Mouse (Mus musculus): ENCODE measurements around the gene St6gal1.
A peak's percentile ranks its signal among the peaks of the same experiment; 100 is the strongest.

Gene St6gal1

DNA sequence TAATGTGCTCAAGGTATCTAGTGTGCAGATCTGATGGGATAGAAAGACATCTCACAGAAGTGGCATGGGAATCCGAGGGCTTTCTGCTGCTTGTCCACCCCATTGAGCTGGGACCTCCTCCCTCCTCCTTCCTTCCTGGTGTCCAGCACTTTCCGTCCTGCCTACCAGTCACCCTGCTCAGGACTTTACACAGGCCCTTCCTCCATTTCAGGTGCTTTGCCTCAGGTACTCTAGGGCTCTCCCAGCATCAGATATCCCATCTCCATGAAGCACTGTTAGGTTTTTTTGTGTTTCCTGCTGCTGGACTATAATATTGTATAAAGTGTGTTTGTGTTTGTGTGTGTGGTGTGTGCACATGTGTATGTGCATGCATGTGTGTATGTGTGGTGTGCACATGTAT lies 51.1 kb downstream of the St6gal1 start:
- DNase-seq: peak; percentile 73

DNA sequence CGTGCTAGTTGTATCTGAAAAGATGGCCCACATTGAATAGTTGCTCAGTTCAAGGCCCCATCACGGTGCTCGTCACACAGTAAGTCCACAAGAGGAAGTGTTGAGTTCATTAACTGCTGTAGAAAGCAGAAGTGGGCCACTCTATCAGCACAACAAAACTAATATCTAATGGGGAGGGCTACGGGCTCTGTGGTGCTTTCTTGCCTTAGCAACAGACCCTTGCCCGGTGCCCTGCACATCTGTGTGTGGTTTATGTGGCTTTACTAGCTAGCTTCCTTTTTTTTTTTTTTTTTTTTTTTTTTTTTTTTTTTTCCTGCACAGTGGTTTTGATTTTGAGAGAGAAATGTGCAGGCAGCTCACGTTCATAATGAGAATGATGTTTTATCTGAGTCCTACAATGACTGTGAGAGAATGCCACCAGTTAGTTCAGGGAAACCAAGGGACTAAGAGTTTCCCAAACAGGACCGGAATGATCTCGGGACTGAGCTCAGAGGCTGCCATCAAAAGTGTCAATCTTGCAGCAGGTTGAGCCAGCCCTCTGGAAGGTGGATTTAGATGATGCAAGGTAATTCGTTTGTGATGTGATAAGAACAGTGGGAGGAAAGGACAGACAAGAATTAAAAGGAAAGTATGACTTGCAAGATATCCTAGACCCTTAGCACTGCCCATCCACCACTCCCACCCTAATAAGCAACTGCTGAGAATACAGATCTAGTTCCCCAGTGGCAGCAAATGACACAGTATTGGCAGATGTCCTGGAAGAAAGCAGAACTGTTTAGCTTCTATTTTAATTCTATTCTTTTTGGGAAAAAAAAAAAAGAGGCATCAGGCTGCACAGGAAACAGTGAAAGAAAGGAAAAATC lies 55.6 kb downstream of the St6gal1 start:
- DNase-seq: peak; percentile 98

DNA sequence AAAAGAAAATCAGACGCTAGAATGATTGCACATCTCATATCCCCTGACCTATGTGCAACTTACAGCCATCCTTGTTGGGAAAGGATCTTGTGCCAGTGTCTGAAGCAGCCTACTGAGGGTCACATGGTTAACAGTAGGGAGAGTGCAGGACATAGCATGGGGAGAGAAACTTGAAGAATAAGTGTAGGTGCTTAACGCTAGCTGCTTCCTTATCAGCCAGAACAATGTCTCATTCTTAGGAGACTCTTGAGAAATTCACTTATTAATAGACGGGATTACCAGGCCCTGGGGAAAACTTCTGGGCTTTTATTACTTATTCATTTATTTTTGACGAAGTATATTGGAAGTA lies 56.2 kb downstream of the St6gal1 start:
- no peak for DNase-seq

DNA sequence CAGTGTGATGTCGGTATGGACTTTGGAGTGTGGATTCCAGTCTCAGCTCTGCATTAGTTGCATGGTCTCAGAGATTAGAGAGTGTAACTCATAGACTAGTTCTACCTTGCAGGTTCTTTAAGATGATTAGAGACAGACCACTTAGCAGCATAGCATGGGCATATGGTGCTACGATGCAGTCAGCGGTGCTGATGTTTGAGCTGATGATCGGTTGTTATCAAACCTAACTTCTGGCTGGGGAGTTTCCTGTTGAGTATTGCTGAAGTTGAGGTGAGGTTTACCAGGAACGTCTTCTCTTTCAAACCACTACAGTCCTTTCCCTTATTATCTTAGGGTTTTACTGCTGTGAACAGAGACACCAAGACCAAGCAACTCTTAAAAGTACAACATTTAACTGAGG lies 57.7 kb downstream of the St6gal1 start:
- peak; percentile 61 for DNase-seq

DNA sequence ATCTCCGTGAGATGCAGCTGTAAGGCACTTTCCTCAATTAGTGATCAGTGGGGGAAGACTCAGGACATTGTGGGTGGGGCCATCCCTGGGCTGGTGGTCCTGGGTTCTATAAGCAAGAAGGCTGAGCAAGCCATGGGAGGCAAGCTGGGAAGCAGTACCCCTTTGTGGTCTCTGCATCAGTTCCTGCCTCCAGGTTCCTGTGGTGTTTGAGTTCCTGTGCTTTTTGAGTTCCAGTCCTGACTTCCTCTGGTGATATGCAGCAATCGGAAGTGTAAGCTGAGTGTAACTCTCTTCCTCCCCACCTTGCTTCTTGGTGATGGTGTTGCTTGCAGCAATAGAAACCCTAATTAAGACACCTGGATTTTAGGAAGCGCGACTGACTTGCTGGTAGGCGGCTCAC lies 58.4 kb downstream of the St6gal1 start:
- DNase-seq: peak; percentile 72

DNA sequence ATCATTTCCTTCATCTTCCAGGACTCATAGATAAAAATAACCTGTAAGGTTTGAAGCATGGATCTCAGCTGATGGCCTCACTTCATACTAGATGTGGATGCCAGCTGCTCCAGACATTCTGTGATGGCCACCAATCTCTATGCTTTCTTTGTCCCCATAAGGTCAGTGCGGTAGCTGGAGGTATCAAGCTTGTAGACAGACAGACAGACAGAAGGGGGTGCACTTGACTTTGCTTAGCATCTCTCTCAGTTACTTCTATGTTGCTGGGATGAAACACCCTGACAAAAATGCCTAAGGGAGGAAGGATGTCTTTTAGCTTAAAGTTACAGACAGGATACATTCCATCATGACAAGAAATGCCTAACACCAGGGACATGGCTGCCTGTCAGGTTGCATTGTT lies 59.1 kb downstream of the St6gal1 start:
- peak; percentile 74 for DNase-seq

DNA sequence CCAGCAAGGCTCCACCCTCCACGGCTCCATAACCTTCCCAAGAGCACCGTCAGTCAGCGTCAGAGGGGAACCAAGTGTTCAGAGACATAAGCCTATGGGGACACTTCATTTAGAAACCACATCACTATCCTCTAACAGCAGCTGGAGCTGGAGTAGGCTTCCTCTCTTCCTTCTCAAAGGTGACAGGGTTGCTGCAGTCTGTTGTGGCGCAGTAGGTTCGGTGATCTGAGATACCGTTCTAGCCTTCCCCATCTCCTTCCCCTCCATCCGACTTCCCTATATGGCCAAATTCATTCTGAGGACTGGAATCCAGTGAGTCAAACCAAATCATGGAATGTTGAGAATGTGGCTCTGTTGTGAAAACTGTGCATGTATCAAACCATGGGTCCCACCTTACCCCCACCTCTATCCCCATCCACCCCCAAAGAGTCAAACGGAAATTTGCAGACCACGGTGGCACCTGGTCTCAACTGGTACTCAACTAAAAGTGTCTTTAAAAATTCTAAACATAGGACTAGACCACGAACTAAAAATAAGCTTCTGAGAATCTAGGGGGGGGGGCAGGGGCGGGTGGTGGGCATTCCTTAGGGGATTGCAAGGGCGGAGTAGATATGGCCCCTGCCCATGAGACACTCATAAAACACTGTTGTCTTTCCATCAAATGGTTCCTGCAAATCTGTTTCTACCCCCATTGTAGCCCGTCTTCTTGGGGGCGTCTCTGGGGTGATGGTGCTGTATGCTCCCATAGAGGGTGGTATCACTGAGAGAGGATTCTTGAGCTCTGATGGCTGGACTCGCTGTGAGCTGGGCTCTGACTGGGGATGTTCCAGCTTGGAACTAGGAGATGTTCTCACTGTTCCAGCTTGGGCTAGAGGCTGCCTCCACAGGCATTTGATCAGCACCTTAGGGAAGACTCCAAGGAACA lies 60.2 kb downstream of the St6gal1 start:
- peak; percentile 86 for DNase-seq

DNA sequence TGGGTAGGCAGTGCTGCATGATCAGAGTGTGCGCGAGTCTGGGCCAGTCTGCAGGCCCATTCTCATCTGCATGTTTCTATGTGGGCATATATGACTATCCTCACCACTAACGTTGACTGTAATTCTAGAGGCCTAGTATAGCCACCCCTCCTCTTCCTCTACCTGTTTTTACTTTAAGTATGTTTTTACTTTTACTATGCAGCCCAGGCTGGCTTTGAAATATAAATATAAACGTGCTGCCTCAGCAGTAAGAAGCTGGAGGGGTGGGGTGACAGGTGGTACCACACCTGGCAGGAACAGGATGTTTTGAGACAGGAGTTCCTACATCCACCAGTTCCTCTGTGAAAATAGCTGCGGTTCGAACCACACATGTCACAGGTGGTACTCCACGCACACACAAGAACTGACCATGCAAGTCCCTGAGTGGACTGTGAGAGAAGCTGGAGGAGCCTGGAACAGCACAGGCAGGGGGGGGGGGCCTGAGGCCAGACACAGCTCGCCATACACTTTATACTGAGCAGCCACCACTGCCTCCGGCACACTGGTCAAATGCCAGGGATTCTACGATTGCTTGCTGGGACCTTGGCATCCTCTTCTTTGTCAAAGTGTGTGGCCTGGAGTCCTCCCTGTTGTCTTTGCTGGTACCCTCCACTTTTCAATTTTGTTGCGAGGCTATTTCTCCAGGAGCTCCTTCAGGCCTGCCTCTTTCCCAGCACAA lies 62.0 kb downstream of the St6gal1 start:
- peak; percentile 90 for DNase-seq

DNA sequence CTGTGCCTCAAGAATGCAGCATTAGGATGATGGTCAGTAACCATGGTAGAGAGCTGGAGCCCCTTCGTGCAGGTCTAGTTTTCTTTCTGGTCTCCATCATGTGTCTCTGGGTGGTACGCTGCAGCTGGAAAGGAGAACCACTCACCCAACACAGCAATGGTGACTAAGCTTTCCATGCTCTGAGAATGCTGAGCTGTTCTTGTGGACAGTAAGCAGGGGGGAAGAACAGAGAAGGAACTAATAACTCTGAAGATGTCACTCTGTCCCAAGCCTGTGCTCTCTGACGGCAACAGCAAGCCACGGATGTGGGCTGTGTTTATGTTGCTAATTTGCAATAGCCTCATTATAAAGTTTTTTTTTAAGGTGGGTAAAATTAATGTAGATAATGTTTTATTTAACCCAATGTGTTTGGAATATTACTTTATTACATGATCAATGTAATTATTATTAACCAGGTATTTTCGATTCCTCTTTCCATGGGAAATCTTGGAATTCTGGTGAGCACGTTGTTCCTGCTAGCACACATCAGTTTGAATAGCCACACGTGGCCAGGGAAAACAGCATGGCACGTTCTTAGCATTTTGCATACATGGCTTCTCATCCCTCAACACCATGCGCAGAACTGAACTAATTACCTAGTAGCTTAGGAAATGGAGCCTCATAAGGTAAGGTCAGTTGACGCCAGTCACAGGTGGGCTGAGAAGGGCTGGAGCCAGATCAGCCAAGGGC lies 62.9 kb downstream of the St6gal1 start:
- DNase-seq: peak; percentile 96

DNA sequence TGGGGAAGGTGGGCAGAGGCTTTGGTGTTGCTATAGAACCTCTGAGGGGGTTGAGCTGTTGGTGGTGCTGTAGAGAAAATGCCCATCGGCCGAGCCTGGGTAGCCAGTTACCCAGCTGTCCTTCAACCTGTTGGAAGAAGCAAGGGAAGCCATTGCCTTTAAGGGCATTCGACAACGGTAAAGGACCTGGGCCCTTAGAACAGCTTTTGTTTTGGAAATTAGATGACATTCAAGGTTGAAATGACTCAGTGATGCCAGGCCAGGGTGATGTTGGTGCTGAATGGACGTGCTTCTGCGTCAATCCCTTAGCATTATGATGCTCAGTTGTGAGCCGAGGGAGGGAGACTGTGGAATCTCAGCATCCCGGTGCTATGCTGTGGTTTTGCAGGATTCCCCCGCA lies 63.6 kb downstream of the St6gal1 start:
- DNase-seq: peak; percentile 75

DNA sequence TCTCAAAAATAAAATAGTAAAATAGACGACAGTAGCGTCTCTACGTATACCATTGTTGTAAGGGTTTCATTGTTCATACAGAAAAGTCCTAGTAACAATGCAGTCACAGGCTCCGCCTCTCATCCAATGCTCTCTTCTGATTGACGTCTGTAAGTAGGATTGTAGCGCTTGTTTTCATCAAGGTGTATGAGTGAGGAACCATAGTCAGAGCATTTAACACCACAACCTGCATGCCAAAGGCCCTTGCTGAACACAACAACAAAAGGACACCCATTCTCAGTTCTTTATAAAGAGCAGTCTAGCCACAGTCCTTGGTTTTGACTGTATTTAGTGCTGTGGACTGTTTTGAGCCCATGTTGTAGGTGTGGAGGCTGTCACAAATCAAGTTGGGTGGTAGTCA lies 64.9 kb downstream of the St6gal1 start:
- DNase-seq: peak; percentile 62

DNA sequence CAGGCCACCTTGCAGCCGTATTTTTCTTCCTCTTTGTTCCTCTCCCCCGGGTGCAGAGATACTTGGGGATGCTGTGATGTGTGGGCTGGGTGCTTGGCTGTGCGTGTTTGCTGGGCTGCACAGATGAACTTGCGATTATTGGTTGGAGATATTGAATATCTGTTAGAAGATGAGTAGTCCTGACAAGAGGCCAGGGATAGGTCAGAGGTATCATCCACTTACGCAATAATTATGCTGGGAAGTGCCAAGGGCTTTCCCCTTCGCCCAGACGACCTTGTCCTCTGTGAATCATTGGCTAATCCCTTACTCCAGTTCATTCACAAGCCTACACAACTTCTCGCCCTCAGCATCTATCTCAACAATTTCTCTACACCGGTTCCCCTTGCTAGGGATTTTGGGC lies 65.6 kb downstream of the St6gal1 start:
- DNase-seq: peak; percentile 81

DNA sequence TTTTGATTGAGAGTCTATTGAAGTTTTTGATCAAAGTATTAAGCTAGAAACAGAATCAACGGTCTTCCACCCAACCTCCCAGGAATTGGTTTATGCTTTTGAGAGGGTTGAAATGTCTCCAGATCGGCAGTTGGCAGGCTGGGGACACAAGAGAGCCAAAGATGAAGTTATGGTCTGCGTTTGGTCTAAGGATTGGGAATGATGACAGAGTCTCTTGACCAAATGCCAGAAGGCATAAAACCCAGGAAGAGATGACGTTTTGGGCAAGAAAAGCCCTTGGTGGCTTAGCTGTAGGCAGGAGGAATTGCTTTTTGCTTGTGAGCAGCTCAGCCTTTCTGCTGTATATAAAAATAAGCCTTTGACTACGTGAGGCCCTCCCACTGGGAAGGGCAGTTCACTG lies 67.0 kb downstream of the St6gal1 start:
- peak; percentile 93 for DNase-seq

DNA sequence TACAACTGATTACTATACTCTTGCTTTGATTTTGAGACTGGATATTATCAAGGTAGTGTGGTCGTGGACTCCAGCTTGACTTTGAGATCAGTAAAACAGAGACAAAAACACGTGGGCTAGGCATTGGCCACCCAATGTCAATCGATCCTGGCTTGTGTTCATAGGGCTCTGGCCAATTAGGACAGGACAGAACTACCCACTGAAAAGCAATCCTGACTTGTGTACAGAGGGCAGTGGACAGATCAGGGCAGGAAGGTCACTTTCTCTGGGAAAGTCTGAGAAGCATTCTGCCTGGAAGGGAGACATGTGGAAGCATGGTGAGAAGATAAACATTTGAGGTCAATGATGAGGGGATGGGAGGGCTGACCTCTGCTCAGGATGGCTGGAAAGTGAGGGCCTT lies 69.7 kb downstream of the St6gal1 start:
- DNase-seq: peak; percentile 86

DNA sequence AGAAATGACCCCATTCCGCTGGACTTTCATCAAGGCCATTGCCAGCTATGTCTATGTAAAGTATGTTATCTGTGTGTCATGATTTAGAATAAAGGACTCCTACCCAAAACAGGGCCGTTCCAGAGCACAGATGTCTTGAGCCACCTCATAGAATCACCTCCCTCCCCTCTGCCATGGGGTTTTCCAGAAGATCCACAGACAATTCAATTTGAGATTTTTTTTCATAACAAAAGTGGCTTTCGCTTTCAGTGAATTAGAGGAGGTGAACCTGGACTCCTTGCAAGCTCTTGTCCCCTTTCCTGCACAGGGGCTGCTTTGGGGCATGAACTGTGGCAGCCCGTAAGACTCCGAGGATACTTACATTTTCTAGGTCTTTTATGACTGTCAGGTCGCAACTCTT lies 70.2 kb downstream of the St6gal1 start:
- DNase-seq: peak; percentile 44

DNA sequence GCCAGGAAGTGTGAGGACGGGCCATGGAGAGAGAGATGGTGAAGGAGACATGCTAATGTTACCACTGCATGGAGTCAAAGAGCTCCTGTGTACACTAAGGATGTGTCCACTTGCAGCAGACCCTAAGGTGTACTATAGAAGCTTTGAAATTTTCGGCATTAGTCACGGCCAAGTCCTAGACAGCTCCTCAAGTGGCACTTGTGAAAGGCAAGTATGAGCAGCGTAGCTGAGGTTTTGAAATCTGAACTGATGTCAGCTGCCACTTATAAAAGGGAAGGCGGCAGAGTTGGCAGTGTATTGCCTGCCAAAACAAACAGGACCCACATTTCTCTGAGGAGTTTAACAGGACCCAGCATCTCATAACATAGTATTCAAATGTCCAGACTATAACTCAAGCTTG lies 71.2 kb downstream of the St6gal1 start:
- DNase-seq: peak; percentile 74

DNA sequence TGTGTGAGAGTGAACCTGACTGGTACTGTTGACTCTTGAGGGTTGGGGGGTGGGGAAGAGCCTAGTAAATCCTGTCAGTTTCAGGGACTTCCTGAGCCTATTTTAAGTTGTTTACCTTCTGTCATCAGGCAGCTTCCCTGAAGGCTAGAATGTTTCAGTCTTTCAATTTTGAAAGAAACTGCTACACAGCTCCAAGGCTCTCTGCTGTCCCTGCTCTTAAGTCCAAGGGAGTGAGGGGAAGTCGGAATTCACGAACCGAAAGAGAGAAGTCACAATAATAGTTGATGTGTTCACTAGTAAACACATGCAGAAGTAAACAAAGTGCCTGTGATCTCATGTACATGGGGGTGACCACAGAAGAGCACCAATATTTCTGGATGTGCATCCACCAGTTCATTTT lies 72.2 kb downstream of the St6gal1 start:
- DNase-seq: peak; percentile 91

DNA sequence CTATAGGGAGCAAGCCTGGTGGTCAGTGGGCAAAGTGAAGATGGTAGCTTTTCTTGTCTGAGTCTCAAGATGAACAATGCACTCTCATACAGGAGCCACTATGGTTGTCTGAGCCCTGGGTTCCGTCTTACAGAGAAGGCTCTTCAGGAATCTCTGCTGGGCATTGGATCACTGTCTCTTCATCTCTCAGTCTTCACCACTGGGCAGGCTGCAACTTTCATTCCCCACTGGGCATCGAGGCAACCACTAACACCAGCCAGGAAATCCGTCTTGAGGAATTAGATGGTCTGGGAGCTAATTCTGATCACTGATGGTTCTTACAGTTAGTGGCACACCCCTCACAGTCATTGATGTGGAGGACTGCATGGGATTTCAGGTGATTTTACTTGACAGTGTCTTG lies 73.9 kb downstream of the St6gal1 start:
- DNase-seq: peak; percentile 61

DNA sequence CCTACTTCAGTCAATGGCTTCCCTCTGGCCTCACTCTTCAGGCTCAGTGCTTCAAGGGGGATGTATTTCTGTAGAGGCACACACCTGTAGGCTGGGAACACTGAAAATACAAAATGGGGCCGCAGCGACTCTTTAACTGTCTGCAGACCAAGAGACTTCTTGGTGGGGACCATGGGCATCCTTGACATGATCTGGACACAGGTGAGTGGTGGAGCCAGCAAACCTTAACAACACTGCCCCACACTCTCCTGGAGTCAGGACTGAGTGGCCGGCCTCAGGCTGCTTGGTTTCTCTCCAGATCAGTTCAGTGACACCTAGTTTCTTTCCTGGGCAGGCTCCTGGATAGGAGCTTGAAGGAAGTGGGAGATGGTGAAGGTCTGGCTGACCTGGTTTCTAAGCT lies 74.4 kb downstream of the St6gal1 start:
- DNase-seq: peak; percentile 78

DNA sequence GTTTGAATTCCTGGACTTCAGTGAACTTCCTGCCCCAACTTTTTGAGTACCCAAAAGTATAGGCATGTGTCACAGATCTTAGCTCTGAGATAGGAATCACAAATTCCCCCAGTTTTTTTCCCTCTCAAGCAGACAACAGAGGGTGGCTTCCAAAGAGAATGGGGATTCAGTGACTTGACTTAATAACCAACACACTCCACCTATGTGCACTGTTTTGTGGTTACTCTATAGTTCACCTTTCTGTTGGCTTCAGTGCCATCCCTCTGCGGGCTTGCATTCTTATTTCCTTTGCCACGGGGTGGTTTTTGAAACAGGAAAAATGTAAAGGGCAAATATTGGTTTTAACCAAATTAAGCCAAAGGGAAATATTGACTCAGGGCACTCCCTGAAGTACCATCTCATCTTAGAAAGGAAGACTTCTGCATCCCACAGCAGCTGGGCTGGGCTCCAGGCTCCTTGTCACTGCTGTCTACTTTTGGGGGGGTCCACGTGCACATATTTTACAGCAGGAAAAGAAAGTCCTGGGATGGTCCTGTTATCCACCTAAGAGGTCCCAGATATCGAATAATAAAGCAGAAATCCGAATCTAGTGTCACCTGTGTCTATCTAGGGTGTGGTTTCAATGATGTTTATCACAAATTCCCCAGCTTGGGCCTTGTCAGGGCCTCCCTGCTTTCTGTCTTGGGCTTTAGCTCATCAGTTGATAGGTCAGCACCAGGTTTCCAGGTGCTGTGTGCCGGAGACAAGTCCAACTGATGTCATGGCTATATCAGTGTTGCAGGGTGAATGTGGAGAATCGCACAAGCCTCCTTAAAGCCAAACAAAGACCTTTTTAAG lies 75.6 kb downstream of the St6gal1 start:
- peak; percentile 34 for DNase-seq

DNA sequence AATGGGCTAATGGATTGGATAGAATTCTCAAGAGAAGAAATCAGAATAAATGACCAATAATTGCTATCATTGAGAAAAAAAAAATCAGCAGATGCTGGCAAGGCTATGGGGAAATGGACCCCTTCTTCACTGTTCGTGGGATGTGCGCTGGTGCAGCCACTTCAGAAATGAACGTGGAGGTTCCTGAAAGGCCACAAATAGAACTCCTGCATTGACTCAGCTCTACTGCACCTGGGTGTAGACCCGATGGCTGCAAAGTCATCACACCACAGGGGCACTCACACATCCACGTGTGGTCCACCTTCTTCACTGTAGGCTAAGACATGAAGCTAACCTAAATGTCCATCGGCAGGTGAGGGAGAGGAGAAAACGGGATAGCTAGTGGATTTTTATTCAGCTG lies 77.2 kb downstream of the St6gal1 start:
- DNase-seq: peak; percentile 42

Data from heart, adult 11 months (tissue).